Mouse (Mus musculus): Measurements from ENCODE around the gene Wfikkn2.

Gene Wfikkn2

DNA sequence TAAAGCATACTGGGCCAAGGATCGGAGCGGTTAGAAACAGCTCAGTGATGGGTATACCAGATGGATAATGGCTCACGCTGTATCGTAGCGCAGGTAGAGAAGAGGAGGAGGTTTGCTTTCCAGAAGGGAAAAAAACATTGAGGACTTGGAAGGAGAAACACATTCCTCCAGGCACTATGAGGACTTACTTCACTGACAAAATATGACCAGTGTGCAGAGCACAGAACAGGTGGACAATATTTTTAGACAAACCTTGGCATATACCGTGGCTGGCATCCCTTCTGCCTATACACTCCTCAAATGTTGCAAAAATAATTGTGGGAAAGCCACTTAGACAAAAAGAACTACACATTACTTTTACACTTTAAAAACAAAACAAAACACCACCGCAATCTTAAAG lies 24.5 kb downstream of the Wfikkn2 start:
- no peak for DNase-seq (ENCODE audit: low read depth)

- no peak for DNase-seq (ENCODE audit: low read depth)
These were observed 29.6 kb downstream of the Wfikkn2 start for GRCm38 (mm10) chr11:94216247-94216646.

- DNase-seq (ENCODE audit: low read depth): no peak
These were observed 30.2 kb downstream of the Wfikkn2 start for GRCm38 (mm10) chr11:94215581-94215980.

DNA sequence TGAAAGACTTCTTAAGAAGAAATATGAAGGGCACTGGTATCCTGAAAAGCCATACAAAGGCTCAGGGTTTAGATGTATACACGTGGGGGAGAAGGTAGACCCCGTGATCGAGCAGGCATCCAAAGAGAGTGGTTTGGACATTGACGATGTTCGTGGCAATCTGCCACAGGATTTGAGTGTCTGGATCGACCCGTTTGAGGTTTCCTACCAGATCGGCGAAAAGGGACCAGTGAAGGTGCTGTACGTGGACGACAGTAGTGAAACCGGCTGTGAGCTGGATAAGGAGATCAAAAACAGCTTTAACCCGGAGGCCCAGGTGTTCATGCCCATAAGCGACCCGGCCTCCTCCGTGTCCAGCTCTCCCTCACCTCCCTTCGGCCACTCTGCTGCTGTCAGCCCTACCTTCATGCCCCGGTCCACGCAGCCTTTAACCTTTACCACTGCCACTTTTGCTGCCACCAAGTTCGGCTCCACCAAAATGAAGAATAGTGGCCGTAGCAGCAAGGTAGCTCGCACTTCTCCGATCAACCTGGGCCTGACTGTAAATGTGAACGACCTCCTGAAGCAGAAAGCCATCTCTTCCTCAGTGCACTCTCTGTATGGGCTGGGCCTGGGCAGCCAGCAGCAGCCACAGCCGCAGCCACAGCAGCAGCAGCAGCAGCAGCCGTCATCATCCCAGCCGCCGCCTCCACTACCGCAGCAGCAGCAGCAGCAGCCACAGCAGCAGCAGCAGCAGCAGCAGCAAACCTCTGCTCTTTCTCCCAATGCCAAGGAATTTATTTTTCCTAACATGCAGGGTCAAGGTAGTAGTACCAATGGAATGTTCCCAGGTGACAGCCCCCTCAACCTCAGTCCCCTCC lies 31.8 kb downstream of the Wfikkn2 start:
- no peak for DNase-seq (ENCODE audit: low read depth)

DNA sequence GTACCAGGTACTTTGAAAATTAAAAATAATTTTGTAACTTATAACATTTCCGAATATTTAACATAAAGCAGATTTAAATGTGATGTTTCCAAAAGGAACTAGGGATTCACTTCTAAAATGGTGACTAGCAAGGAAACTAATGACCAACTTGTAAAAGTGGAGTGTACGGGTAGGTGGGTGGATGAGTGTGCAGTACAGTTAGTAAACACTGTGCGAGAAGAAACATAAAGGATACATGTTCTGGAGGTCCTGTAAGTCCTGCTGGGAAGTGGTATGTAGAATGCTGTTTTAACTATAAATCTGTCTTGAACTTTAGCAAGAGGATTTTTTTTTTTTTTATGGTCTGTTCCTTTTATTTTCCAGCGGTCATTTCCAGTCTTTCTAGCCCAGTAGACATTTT lies 32.8 kb downstream of the Wfikkn2 start:
- DNase-seq (ENCODE audit: low read depth): no peak

DNA sequence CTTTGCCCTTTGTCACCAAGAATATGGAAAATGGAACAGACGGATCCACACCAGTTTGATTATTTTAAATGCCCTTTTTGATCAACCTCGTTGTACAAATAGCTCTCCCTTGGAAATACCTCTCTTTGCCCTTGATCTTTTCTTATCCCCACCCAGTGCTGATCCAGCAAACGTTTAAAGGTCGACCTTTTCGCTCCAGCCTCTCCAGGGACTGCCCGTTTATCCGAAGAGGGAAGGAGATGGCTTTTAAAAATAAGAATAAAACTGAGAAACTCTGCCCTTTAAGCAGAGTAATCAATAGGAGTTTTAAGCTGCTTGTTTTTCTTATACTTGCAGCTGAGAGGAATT lies 33.3 kb downstream of the Wfikkn2 start:
- DNase-seq (ENCODE audit: low read depth): no peak

DNA sequence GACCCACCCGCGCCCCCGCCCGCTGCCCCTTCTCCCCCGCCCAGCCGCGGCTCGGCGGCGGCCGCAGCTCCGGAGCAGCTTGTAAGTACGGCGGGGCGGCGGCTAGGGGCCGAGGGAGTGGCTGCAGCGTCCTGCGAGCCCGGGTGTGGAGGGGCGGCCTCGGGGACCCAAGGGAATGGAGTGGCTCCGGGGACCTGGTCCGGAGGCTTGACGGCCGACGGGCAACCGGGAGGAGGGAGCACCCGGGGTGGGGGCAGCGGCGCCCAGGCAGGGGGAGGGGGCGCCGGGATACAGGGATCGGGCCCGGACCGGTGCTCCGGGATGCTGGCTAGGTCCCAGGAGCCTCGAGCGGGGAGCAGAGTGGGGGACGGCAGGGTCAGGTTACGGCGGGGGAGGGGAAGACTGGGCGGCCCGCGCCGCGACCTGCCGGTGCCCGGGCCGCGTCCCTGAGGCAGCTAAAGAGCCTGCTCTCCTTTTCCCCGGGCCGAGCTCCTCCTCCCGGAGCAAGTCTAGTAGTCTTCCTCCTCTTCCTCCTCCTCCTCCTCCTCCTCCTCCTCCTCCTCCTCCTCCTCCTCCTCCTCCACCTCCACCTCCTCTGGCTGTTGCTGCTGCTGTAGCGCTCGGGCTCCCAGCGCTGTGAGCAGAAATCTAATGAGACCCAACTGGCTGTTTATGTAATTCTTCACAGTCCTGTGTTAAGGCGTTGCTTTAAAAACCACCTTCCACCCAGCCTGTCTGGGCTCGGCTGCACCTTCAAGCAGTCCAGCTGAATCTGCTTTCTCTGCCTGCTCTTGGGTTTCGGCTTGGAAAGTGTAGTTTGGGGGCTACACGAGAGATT lies 33.9 kb downstream of the Wfikkn2 start:
- DNase-seq (ENCODE audit: low read depth): no peak

DNA sequence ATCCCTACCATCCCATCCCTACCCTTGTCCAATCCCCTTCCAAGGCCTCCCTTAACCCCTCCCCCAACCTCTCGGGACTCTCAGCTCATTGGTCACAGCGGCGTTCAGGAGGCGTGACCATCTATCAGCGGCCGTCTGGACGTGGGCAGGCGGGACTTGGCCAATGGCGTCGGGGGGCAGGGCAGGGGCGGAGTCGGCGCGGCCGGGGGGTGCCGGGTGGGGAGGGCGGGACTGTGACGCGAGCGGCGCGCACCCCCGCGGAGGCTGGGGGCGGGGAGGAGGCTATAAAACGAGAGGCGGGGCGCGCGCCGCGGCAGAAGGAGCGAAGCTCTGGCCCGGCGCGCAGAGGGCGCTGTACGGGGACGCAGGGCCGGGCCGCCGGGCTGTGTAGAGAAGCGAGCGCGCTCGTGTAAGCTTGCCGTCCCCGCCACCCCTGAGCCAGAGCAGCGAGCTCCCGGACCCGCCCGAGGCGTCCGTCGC lies 34.6 kb downstream of the Wfikkn2 start, which contains the start of gene Tob1:
Gene Tob1, plus strand, starts transcription at position 331 of the 480 bp plus-strand sequence.
- peak; percentile 100 for DNase-seq (ENCODE audit: low read depth)

DNA sequence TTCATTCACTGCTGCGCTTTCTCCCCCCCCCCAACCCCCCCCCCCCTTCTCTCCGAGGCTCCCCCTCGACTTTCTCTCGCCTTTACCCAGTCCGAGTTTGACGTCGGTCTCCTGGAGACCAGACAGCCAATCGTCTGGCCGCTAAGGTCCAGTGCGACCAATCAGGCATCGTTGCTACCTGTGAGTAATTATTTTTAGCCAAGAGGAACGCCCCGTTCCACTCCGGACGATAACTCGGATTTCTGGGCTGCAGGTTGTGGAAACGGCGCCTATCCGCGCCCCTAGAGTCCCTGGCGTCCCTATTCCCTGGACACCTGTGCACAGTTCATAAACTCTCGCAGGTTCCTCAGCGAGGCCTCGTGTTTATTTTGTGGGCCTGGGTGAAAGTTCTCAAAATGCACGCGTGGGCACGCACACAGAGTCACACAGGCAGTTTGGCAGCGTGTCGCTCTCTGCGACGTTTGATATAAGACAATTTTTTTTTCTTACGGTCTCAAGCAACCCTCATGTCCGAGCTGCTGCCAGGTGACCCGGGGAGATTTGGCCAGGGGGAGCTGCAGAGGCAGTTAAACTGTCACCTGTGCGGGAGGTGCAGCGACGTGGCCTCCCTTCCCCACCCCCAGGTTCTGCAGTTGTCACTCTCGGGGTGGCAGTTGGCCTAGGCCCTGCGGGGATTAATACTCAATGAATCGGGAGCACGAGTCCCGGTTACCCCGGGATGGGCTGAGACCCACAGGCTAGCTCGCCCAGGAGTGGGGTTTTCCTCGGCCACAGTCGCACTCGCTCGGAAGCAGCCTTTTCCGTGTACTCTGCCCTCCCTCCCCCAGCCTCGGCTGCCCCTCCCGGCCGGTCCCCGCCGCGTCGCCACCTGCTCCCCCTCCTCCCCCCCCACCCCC lies 35.4 kb downstream of the Wfikkn2 start:
- peak; percentile 92 for DNase-seq (ENCODE audit: low read depth)

GRCm38 (mm10) chr11:94209695-94210131 lies 36.1 kb downstream of the Wfikkn2 start:
- no peak for DNase-seq (ENCODE audit: low read depth)

- no peak for DNase-seq (ENCODE audit: low read depth)
These were observed 36.8 kb downstream of the Wfikkn2 start for GRCm38 (mm10) chr11:94208811-94209675.

GRCm38 (mm10) chr11:94206398-94207114 lies 39.2 kb downstream of the Wfikkn2 start:
- no peak for DNase-seq (ENCODE audit: low read depth)

DNA sequence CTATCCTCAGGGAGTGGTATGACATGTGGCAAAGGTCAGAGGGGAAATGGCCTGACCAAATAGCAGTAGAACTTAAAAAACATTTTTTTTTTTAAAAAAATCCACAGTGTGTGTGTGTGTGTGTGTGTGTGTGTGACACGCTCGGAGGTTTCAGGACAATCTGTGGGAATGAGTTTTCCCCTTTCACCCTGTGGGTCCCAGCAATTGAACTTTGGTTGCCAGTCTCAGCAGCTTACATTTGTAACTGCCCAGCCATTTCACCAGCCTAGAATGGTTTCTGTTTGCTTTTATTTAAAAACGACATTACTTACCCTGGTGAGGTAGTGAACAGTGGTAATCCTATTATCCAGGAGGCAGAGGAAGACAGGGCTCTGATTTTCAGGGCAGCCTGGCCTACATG lies 42.7 kb downstream of the Wfikkn2 start:
- no peak for DNase-seq (ENCODE audit: low read depth)

- no peak for DNase-seq (ENCODE audit: low read depth)
These were observed 43.7 kb downstream of the Wfikkn2 start for GRCm38 (mm10) chr11:94202106-94202505.

DNA sequence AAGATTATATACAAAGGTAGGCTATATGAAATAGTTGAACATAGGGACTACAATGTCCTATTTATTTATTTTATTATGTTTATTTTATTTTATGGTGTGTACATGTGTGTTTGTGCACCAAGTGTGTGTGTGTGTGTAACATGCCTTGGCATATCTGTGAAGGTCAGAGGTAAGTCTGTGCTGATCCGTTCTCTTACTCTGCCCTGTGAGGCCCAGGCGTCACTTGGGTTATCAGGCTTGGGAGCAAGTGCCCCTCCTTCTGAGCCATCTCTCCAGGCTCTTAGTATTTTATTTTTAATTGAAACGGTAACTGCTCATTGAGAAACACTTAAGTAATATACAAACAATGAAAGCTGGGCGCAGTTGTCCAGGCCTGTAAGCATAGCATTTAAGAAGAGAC lies 45.4 kb downstream of the Wfikkn2 start:
- no peak for DNase-seq (ENCODE audit: low read depth)

DNA sequence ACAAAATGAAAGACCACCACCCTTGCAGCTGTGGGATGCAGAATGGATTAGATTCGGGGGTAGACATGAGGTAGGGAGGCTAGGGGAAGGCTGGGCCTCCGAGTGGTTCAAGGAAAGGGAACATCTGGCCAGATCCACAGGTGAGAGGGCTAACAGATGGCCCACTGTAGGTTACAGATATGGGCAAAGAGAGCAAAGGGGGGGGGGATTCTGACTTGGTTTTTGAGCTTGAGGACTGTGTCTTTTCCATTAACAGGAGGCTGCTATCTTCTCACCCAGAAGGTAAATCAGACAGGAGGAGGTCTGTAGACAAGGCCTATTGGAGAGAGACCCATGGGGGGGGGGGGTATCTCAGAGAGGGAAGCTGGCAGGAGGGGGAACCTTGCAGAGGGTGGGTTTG lies 46.0 kb downstream of the Wfikkn2 start:
- no peak for DNase-seq (ENCODE audit: low read depth)

GRCm38 (mm10) chr11:94198405-94199146 lies 47.2 kb downstream of the Wfikkn2 start:
- no peak for DNase-seq (ENCODE audit: low read depth)

DNA sequence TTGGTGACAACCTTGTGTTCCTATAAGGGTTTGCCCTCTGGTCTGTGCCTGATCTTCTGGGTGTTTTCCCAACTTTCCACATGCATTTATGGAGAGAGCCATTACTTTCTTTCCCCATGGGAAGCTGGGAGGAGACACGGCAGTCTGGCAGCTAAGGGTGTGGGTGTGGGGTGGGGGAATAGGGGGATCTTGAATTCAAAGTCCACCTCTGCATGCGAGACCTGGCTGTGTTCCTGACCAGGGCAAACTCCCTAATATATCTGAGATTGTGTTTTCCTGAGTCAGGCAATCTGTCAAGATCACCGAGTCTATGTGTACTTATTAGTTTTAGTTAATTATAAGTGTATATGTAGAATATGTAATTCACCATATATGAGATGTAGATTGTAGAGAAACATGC lies 49.5 kb downstream of the Wfikkn2 start:
- no peak for DNase-seq (ENCODE audit: low read depth)

DNA sequence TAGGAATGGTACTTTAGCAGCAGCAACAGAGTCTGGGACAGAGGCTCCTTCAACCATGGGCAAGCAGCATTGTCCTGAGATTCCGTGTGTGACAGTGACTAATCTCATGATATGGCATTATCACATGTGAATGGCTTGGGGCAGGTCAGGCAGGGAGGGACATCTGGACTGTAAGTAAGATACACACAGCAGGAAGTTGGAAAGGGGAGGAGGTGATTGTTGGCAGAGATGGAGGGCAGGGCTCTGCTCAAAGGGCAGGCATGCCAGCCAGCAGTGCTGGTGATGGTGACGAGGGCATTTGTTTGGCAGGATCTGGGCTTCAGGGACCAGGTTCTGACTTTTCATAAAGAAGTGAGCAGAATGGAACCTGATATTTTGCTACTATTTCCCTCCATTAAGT lies 52.7 kb downstream of the Wfikkn2 start:
- no peak for DNase-seq (ENCODE audit: low read depth)

DNA sequence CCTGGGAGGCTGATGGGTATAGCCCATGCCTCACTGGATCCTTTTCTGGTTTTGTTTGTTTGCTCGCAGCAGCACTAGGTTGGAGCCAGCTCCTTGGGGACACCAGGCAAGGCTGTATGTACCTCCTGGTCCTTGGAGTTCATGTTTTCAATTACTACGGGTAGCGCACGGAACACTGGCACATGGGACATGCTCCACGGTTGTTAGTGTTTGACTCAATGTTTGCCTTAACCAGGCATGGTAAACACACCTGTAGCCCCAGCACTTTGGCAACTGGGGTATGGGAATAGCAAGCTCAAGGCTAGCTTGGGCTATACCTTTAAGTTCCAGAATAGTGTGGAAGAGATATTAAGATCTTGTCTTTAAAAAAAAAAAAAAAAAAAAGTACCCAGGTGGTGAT lies 55.1 kb downstream of the Wfikkn2 start:
- no peak for DNase-seq (ENCODE audit: low read depth)

All from c-Kit-positive CD71-negative TER-119-negative erythroid progenitor cells, embryonic 14.5 days (primary cell).